Mouse (Mus musculus) frontal cortex, adult 2 months (tissue): ENCODE measurements around the gene Rftn1. TPM values are rescaled to one million over a fixed set of nuclear protein-coding genes. Genes with fewer than 3 reads are reported as not detected.

Experiments used
- DNase-seq, 2 experiments: peaks; one replicate each; pipeline ENCODE4 v3.0.0; 2022; ENCODE audit warnings: low spot score in 1 of 2; ENCODE audit errors: extremely low spot score in 1 of 2
- polyA plus RNA-seq: library from polyadenylated mRNA; depleted of rRNA; stranded (reverse); fragments of >200 nt; gene quantifications from 2 replicates; pipeline ENCODE4 v1.2.3, GENCODE M21; 2012; rRNA removed

Gene Rftn1
- polyA plus RNA-seq, 1 experiment, result 10.7 TPM

DNA sequence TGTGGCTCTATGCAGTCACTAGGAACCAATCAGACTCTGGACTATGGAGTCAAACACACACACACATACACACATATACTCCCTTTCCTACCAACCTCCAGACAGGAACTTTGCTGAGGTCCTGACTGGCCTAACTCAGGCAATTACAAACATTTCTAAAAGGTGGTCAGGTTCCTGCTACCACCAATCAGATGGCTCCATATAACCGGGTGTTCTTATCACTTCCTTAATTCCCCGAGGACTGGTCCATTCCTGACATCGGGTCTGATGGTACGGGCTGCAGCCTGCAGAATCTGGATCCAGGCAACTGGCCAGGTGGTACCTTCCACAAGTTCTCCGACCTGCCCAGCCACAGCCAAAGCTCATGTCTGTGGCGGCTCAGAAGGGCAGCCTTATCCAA is 226.0 kb downstream of the Rftn1 start:
- DNase-seq, result no peak

DNA sequence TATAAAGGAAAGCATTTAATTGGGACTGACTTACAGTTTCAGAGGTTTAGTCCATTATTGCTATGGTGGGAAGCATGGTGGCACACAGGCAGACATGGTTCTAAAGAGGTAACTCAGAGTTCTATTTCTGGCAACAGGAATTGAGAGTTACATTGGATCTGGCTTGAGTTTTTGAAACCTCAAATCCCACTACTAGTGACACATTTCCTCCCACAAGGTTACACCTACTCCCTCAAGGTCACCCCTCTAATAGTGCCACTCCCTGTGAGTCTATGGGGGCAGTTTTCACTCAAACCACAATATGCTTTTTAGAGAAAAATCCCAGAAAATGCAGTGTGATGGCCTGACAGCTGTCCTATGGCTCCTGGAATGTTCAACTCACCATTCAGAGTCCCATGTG is 231.5 kb downstream of the Rftn1 start:
- DNase-seq, result no peak

- peak in 1 of 2 experiments; percentile 25 for DNase-seq
Measured at GRCm38 (mm10) chr17:49951856-49952607, 238.4 kb downstream of the Rftn1 start.

GRCm38 (mm10) chr17:49951491-49951855 is 239.0 kb downstream of the Rftn1 start:
- peak; percentile 41 to 95 for DNase-seq

DNA sequence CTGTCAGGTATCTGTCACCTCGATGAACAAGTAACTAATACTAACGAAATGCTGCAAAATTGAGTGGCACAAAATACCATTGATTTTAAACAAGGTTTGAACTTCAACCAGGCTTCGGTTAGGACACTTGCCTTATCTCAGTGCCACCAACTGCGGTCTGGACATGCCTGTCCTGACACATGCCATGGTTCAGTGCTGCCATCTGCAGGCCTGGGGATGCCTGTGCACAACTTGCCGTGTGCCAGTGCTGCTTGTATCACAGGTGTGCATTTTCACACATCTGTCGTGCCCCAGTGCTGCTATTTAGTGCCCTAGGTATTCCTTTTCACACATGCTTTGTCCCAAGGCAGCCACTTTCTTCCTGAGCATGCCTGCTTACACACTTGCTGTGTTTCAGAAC is 247.8 kb downstream of the Rftn1 start:
- DNase-seq, result peak in 1 of 2 experiments; percentile 13

Other genes starting within 250 kb of the Rftn1 start
- gene Dazl, start 103.0 kb upstream of the Rftn1 start, polyA plus RNA-seq, result 2.3 and 2.9 TPM in 2 replicates